Mouse (Mus musculus): ENCODE results near the gene Galntl5. TPM values are rescaled to one million over a fixed set of nuclear protein-coding genes. Genes with fewer than 3 reads are reported as not detected.
"Not testable (repeated sequence)": the region's sequence is repeated elsewhere in the genome, so short reads cannot be mapped to it uniquely, and the experiment has no call there.

The Galntl5 gene
- polyA plus RNA-seq, 1 experiment, result not detected

DNA sequence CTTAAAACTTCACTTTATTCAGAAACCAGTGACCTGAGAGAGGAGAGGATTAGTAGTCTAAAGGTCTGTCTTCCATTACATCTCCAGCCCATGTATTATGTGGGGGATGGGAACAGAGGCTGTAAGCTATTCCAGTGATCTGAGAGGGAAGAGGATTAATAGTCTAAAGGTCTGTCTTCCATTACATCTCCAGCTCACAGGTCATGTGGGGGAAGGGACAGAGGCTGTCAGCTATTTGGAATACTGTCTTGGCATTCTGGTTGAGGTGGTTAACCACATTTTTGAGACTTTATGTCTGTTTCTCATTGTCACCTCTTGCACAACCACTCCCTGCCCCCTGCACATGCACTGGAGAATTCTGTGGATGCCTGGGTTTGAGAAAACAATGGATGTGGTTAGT, 6.5 kb downstream of the Galntl5 start:
- H3K27me3 ChIP-seq (replicated peaks), result peaks cover 21% of the 10 kb centered on the region
- no peak for TF ChIP-seq FLI1 (IDR thresholded peaks at IDR 0.05; ENCODE audit: low read length)
- no peak for TF ChIP-seq GATA1 (IDR thresholded peaks at IDR 0.05; ENCODE audit: borderline replicate concordance, low read length)
- H3K4me1 ChIP-seq, result no peaks in the 10 kb centered on the region
- H3K36me3 ChIP-seq (replicated peaks; ENCODE audit: low read length), result no peaks in the 10 kb centered on the region
- H3K9me3 ChIP-seq, result no peaks in the 10 kb centered on the region
- no peak overlapping the region for H3K4me3 ChIP-seq (replicated peaks)

DNA sequence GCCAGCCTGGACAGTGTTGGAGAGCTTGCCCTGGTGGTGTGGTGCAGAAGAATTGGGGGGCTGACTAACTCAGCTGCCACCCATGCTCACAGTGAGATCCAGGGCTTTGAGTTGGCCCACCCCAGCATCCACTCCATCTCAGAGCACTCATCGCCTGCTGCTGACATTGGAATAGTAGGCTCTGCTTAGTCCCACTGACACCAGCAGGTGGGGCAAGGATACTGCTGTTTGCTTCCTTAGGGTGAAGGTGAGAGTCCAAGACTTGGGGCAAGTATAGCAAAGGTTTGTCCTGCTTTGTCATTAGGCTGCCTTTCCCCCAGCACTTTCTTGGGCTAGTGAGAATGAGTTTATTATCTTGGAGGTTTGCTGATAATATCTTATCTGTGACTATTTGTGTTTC, 7.5 kb downstream of the Galntl5 start:
- H3K4me3 ChIP-seq (replicated peaks), result no peak overlapping the region
- TF ChIP-seq GATA1 (IDR thresholded peaks at IDR 0.05; ENCODE audit: borderline replicate concordance, low read length) (no peak), FLI1 (IDR thresholded peaks at IDR 0.05; ENCODE audit: low read length) (no peak)
- H3K36me3 ChIP-seq (replicated peaks; ENCODE audit: low read length), result no peaks in the 10 kb centered on the region
- H3K4me1 ChIP-seq, result no peaks in the 10 kb centered on the region
- H3K9me3 ChIP-seq, result no peaks in the 10 kb centered on the region
- H3K27me3 ChIP-seq (replicated peaks), result peaks cover 21% of the 10 kb centered on the region

DNA sequence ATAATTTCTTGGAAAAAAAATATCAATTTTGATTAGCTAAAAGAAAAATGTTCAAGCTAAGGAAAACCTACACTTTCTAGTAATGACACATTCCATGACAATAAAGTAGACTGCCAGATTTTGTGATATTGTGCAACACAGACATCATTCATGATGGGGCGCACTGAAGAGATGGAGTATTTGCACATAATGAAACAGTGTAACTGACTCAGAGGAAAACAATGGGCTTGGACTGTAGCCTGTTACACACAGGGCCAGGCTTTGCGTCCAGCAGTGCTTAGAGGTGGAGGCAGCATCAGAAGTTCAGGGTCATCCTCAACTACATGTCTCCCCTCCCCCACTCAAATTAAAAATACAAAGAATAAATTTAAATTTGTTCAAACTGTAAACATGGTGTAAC, 9.3 kb downstream of the Galntl5 start:
- no peak overlapping the region for H3K4me3 ChIP-seq (replicated peaks)
- H3K36me3 ChIP-seq (replicated peaks; ENCODE audit: low read length), result no peaks in the 10 kb centered on the region
- TF ChIP-seq FLI1 (IDR thresholded peaks at IDR 0.05; ENCODE audit: low read length), result no peak
- TF ChIP-seq GATA1 (IDR thresholded peaks at IDR 0.05; ENCODE audit: borderline replicate concordance, low read length), result no peak
- peaks cover 12% of the 10 kb centered on the region for H3K27me3 ChIP-seq (replicated peaks)
- no peaks in the 10 kb centered on the region for H3K4me1 ChIP-seq
- H3K9me3 ChIP-seq, result no peaks in the 10 kb centered on the region

DNA sequence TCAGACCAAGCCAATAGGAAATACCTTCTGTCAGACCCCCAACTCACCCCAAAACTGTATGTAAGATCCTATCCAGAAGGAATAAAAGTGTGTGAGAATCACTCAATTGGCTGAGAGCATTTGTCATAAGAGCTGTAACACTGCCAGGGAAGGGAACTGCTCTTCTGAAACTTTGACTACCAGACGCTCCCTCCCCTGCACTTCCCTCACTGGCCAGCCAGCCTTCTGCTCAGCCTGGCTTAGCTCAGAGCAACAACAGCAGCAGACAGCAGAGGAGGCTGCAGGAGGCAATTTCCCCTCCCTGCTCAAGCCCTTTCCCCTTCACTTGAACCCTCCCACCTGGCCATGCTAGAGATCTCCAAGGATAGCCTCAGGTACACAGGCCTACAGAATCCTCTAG, 30.6 kb downstream of the Galntl5 start:
- TF ChIP-seq FLI1 (IDR thresholded peaks at IDR 0.05; ENCODE audit: low read length), result no peak
- TF ChIP-seq GATA1 (IDR thresholded peaks at IDR 0.05; ENCODE audit: borderline replicate concordance, low read length), result no peak
- Histone ChIP-seq H3K9me3 (no peaks in the 10 kb centered on the region), H3K4me1 (no peaks in the 10 kb centered on the region), H3K36me3 (replicated peaks; ENCODE audit: low read length) (no peaks in the 10 kb centered on the region), H3K4me3 (replicated peaks) (no peak overlapping the region), H3K27me3 (replicated peaks) (peaks cover 19% of the 10 kb centered on the region)

DNA sequence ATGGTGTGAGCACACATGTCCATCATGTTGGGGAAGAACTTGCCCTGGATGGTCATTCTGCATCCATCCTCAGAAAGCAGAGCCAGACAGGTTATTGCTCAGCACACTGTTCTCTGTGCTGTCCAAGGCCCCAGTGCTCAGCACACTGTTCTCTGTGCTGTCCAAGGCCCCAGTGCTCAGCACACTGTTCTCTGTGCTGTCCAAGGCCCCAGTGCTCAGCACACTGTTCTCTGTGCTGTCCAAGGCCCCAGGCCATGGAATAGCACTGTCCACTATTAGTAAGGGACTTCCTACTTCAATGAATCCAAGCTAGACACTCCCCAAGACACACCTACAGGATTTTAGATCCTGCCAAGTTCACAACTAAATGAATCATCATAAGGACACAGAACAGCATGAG, 32.0 kb downstream of the Galntl5 start:
- not testable (repeated sequence) for H3K4me1 ChIP-seq; H3K4me3 ChIP-seq (replicated peaks)

DNA sequence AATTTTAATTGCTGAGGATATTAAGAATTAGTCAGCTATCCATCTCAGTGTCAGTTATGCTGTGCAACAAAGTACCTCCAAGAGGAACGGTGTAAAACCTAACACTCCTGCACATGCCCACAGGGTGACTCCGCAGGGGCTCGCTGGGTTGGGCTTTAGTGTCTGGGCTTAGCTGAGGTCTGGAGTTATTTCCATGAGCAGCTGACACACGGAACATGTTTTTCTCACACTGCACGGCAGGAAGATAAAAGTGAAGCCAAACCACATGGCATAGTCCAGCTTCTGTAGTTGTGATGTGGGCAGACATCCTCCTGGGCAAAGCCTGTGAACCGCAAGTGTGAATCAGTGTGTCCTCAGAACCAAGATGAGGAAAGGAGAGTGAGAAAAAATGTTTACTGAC, 33.7 kb downstream of the Galntl5 start:
- Histone ChIP-seq H3K9me3 (no peaks in the 10 kb centered on the region), H3K36me3 (replicated peaks; ENCODE audit: low read length) (no peaks in the 10 kb centered on the region), H3K4me1 (no peaks in the 10 kb centered on the region), H3K27me3 (replicated peaks) (peaks cover 21% of the 10 kb centered on the region), H3K4me3 (replicated peaks) (no peak overlapping the region)
- no peak for TF ChIP-seq FLI1 (IDR thresholded peaks at IDR 0.05; ENCODE audit: low read length)
- no peak for TF ChIP-seq GATA1 (IDR thresholded peaks at IDR 0.05; ENCODE audit: borderline replicate concordance, low read length)

More for the DNA sequence above, 32.0 kb downstream of the Galntl5 start:
- H3K36me3 ChIP-seq (replicated peaks; ENCODE audit: low read length); H3K9me3 ChIP-seq: not testable (repeated sequence)
- H3K27me3 ChIP-seq (replicated peaks), result peaks cover 23% of the 10 kb centered on the region

DNA sequence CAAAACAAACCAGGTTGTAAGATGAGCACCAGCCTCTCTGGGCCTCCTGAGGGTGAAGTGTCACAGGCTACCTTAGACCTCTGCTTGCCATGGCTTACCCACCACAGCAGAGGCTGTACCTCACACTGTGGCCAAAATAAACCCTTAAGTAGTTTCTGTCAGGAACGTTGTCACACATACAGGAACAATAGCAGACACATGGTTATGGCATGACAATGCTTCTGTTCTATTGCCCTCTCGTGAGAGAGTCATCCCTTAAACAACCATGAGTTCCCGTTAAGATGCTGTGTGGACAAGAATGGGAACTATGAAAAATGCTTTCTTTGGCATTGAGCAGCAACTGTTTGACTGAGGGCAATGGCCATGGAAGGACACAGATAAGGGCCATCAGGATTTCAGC, 40.3 kb downstream of the Galntl5 start, which contains the start of gene Galnt11:
Galnt11 (plus strand) TSS at position 301 of the 400 bp plus-strand sequence.
- Histone ChIP-seq H3K4me3 (replicated peaks) (peak within 1 kb of the TSS; percentile 94), H3K9me3 (no peaks in the 10 kb centered on the region), H3K4me1 (peaks cover 11% of the 10 kb centered on the region; the same call in 1 of the 2 replicates), H3K36me3 (replicated peaks; ENCODE audit: low read length) (peaks cover 5% of the 10 kb centered on the region), H3K27me3 (replicated peaks) (peaks cover 12% of the 10 kb centered on the region)
- TF ChIP-seq FLI1 (IDR thresholded peaks at IDR 0.05; ENCODE audit: low read length) (no peak), GATA1 (IDR thresholded peaks at IDR 0.05; ENCODE audit: borderline replicate concordance, low read length) (no peak)

DNA sequence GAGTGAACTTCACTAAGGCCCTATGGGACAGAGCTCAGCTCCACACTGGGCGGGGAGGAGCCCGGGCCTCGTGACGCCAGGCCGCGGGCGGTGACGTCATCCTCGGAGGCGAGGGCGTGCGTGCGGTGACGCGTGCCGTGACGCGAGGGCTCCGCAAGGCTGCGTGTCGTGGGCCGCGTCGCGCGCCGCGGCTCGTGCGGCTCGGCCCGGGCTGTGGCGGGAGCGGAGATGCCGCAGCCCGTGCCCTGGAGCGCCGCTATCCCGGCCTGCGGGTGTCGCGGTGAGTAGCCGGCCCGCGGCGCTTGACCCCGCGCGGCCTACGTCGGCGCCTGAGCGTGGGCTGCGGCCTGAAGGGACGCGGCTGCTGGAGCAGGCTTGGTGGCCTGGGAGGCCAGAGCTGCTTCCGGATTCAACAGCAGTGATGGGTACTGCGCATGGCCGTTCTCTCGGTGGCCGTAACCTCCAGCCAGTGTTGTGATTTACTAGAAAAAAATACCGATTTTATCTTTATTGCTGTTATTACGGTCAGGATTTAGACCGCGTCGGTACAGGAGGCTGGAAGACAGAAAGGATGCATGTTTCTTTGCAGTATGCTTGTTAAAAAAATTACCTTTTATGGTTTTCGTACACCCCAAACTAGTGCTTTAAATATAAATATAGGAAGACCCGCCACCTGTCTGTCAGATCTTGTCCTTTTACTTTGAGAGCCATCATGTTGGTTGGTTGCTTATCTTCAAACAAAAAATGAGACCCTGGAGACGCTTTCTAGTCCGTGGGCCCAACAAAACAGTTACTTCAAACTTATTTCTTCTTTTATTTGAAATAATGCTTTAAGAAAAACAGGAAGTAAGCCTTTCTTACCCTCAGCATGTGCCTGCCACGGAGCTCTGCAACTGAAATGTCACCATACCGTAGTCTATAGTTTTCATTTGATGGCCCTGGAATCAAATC, 41.8 kb downstream of the Galntl5 start, which contains the start of gene E130116L18Rik:
E130116L18Rik (minus strand) TSS at position 402 of the 951 bp plus-strand sequence.
- Histone ChIP-seq H3K9me3 (no peaks in the 10 kb centered on the region), H3K27me3 (replicated peaks) (peaks cover 8% of the 10 kb centered on the region), H3K4me3 (replicated peaks) (peak within 1 kb of the TSS; percentile 94), H3K36me3 (replicated peaks; ENCODE audit: low read length) (peaks cover 7% of the 10 kb centered on the region), H3K4me1 (peaks cover 11% of the 10 kb centered on the region; the same call in 1 of the 2 replicates)
- TF ChIP-seq FLI1 (IDR thresholded peaks at IDR 0.05; ENCODE audit: low read length) (no peak), GATA1 (IDR thresholded peaks at IDR 0.05; ENCODE audit: borderline replicate concordance, low read length) (no peak)

DNA sequence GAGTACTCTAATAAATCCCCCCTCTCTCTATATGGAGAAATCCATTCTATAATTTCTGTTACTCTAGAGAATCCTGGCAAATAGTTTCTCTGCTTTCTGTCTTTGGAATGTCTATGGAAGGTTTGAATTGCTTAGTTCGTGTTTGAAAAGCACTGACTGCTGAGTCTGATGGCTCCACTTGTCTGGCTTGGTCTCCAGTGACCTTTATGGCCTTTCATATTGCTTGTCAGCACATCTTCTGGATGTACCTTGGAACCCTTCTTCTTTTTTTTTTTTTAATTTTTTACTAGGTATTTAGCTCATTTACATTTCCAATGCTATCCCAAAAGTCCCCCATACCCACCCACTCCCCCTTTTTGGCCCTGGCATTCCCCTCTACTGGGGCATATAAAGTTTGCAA, 43.1 kb downstream of the Galntl5 start:
- H3K4me3 ChIP-seq (replicated peaks); H3K36me3 ChIP-seq (replicated peaks; ENCODE audit: low read length); H3K9me3 ChIP-seq; H3K27me3 ChIP-seq (replicated peaks): not testable (repeated sequence)
- H3K4me1 ChIP-seq, result peaks cover 11% of the 10 kb centered on the region; the same call in 1 of the 2 replicates

DNA sequence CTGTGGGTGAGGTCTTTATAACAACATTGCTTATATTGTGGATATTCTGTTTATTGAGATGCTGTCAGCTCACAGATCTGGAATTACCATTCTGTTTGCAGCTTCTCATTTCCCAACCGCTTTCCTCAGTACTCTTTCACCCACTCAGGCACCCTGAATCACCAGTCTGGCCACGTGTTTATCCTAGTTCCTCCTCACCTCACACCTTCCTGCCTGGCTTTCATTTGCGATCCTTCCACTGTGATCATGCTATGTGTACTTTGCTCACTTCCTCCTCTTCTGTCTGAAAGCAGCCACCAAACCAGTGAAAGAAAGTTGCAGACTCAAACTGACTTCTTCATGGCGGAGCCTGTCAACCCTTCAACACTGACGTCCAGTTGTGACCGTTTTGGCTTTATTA, 61.8 kb downstream of the Galntl5 start:
- Histone ChIP-seq H3K4me3 (replicated peaks) (peak overlapping the region; percentile 64), H3K36me3 (replicated peaks; ENCODE audit: low read length) (no peaks in the 10 kb centered on the region), H3K27me3 (replicated peaks) (no peaks in the 10 kb centered on the region), H3K9me3 (no peaks in the 10 kb centered on the region), H3K4me1 (peaks cover 7% of the 10 kb centered on the region)
- TF ChIP-seq FLI1 (IDR thresholded peaks at IDR 0.05; ENCODE audit: low read length), result no peak
- no peak for TF ChIP-seq GATA1 (IDR thresholded peaks at IDR 0.05; ENCODE audit: borderline replicate concordance, low read length)
